In genomic region chr10:117417470-117417767, GRCm38 (mm10) we compare ENCODE assay signal across 8 mouse cellular contexts. TPM values are rescaled to one million over a fixed set of nuclear protein-coding genes. Genes with fewer than 3 reads are reported as not detected.
DNase-seq lines count a peak whose midpoint lies in the region; ATAC-seq and TF ChIP-seq lines count a peak whose summit lies in the region.

No protein-coding gene starts in this region.

- peak overlapping the region; percentile 53 for H3K4me2 ChIP-seq in limb, embryonic 14.5 days (replicated peaks; ENCODE audit: low read depth, low read length, severe bottlenecking)

- H3K4me1 ChIP-seq in limb, embryonic 14.5 days (ENCODE audit: control insufficient read depth, insufficient read depth, low read length) = peaks cover 8% of the 10 kb centered on the region; the same call in 1 of the 2 replicates

- 43% methylated on average over 9 of the region's 9 CpGs for WGBS in limb, embryonic 14.5 days

- TF ChIP-seq POLR2A in limb, embryonic 14.5 days (IDR thresholded peaks at IDR 0.05; ENCODE audit: borderline replicate concordance, extremely low read depth, insufficient read depth, insufficient read length) = no peak

- 0 out of 2 replicates have a peak, but pooled peaks have one; percentile 30 for ATAC-seq in erythroid progenitor cell, adult 5-6 weeks (replicated peaks; ENCODE audit: low FRiP score, poor library complexity, severe bottlenecking)
- no peak for ATAC-seq in limb, embryonic 14.5 days (ENCODE audit: low FRiP score, low read depth)

- H3K9me3 ChIP-seq in limb, embryonic 14.5 days (ENCODE audit: control insufficient read depth, low read length) = no peaks in the 10 kb centered on the region

- no peaks in the 10 kb centered on the region for H3K27me3 ChIP-seq in limb, embryonic 14.5 days (ENCODE audit: control insufficient read depth, insufficient read depth, low read length)

- DNase-seq in spleen, adult 18-20 months = peak; percentile 45 to 52
- DNase-seq in spleen, postnatal 4 days (ENCODE audit: low spot score in 2 of 2) = no peak
- DNase-seq in limb, embryonic 14.5 days (ENCODE audit: low spot score) = no peak
- DNase-seq in natural killer cell, adult 2 months (ENCODE audit: low spot score in 2 of 2) = peak; percentile 68 to 69
- DNase-seq in right cerebral cortex, postnatal 10 days (ENCODE audit: low spot score in 2 of 2) = no peak
- DNase-seq in urinary bladder, adult 18-20 months (ENCODE audit: low spot score in 2 of 2) = no peak
- DNase-seq in thymus, postnatal 25 days = no peak

- H3K9ac ChIP-seq in limb, embryonic 14.5 days (ENCODE audit: low read depth, low read length, severe bottlenecking) = no peak overlapping the region

- no peaks in the 10 kb centered on the region for H3K36me3 ChIP-seq in limb, embryonic 14.5 days (ENCODE audit: control insufficient read depth, insufficient read depth, low read length)

- no peak overlapping the region for H3K27ac ChIP-seq in limb, embryonic 14.5 days (replicated peaks; ENCODE audit: low read depth, low read length)

- H3K4me3 ChIP-seq in limb, embryonic 14.5 days (replicated peaks; ENCODE audit: low read length) = peak overlapping the region; percentile 19; the same call in 1 of the 2 replicates

RNA-seq across cellular contexts. Expression of gene Cpsf6, which starts 37.6 kb away (rescaled TPM):
- total RNA-seq in erythroid progenitor cell, adult 5-6 weeks (2015; ENCODE audit: low replicate concordance) = 60.5 and 79.2 TPM in 2 replicates
- 83.6 and 119 TPM in 2 replicates for total RNA-seq in erythroid progenitor cell, adult 5-6 weeks (2017; ENCODE audit: low replicate concordance)
- 119 and 137 TPM in 2 replicates for polyA plus RNA-seq in limb, embryonic 14.5 days (2012; rRNA removed)
- polyA plus RNA-seq in limb, embryonic 14.5 days (2014; fragmentation: Nextera tagmentation; extraction: Ambion mirVana) = 144 and 153 TPM in 2 replicates

Comparison
In these comparisons a context has a peak if more than half of its experiments do, and no peak if none do; other contexts are left out.
1. DNase-seq: peak in spleen, adult 18-20 months (2 of 2) and natural killer cell, adult 2 months (2 of 2); none in spleen, postnatal 4 days (0 of 2), limb, embryonic 14.5 days (single experiment), right cerebral cortex, postnatal 10 days (0 of 2), urinary bladder, adult 18-20 months (0 of 2) and thymus, postnatal 25 days (single experiment).